Mouse (Mus musculus) thymus, postnatal 14 days (tissue): ENCODE measurements at regions not wholly inside any gene's neighbourhood (a gene's known extent, or its start where the extent isn't known, plus 50 kb on each side); places are given as distances from the start of the nearest gene placed in this dataset.

Experiments used
- DNase-seq: peaks from one replicate; pipeline ENCODE4 v3.0.0; 2021

- no peak for DNase-seq
These were observed 217.7 kb downstream of the Lrfn2 start for GRCm38 (mm10) chr17:49149896-49150295.

GRCm38 (mm10) chr17:49150971-49151422 is 218.8 kb downstream of the Lrfn2 start:
- no peak for DNase-seq

DNA sequence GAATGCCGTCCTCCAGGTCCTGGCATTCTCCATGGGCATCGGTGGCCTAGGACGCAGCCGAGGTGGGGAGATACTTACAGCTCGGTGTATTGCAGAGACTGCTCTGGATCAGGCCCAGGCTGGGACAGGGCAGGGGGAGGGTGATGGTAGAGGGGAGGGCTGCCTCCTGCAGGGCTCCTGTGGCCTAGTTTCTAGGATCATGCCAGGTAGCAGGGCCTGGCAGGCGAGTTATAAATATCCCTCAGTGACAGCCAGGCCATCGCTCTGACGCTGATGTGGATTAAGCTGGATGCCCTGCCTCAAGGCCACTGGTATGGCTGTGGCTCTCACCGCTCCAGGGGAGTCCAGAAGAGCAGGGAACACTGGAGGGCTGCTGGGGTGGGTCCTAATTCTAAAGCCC is 221.8 kb downstream of the Lrfn2 start:
- no peak for DNase-seq

DNA sequence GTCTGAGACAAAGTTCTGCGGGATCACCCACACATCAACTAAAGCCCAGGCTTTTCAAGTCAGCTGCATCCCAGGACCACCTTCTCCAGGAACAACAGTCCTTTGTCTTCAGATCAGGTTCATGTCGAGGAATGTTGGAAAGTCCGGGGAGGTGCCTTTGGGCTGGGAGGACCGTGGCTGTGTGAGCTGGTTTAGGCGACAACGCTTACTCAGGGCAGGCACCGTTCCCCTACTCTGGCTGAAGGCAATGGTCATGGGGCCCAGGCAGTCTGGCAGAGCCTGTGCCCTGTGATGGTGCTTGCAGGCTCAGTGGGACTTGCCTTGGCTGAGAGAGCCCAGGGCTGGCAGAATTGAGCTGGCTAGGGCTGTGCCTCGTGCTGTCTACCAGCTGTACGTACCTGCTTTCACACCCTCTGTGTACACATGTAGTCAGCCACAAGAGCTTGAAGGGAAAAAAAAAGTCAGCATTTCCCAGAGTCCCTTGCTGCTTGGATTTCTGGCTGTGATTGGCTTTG is 222.9 kb downstream of the Lrfn2 start:
- no peak for DNase-seq

- no peak for DNase-seq
These were observed 225.4 kb downstream of the Lrfn2 start for GRCm38 (mm10) chr17:49157586-49157985.

DNA sequence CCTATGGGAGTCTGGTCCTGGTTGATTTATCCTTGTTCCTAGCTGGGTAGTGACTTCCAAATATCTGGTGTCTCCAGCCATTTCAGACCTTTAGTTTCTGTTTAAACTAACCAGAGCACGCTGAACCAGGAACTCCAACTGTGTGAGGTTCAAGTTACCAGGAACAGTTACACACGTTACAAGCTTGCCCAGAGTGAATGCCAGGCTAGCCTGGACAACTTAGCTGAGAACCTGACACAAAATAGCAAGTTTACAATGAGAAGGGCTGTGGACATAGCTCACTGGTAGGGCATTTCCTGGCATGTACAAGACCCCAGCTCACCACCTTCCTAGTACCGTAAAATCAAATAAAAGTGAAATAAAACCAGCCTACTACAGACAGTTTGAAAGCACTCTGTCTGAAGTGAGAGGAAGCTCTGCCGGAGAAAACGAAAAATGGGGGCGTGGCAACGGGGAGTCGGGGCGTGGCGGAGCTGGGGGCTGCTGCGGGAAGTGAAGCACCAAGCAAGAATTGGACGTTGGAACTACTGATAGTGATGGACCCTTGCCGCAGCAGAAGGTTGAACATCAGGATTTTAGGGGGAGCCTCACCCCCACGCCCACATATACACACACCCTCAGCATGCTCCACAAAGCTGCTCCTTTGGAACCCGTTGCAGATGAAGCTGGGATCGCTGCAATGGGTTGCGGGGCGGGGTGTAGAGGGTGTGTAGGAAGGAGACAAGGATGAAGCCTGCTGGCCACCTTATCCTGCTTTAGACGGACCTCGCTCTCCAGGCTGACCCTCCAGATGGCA is 239.3 kb downstream of the Lrfn2 start:
- peak; percentile 84 for DNase-seq

DNA sequence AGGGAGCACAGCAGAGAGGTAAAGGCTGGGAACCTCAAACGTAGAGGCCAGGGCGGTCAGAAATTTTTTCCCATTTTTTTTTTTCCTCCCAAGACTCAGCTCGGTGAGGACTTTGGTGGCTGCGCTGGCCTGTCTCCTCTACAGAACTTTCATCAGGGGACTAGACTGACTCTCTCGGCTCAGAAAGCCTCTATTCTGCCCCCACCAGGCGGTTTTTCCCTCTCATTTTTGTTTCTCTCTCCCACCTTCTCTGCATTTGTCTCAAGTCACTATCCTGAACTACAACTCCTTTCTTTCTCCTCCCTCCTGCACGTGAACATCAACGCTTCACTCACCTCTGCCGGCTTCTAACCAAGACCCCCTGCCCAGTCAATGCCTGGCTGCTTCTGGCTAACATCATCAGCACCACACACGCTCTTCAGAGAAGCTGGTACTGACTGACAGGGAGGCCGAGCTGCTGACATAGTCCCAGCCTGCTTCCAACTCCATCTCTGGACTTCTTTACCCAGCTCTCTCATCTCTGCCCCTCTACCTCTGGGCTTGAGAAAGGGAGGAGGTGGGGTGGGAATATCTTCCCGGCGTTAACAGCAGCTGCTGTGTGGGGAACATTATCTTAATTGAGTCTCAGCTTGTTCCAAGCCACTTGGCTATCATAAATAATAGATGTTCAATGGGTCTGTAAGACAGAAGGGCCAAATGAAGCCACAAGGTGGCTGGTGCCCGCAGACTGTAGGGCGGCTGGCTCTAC is 240.0 kb downstream of the Lrfn2 start:
- DNase-seq, result peak; percentile 18

- DNase-seq, result peak; percentile 51
These were observed 240.6 kb downstream of the Lrfn2 start for GRCm38 (mm10) chr17:49172800-49173150.

- DNase-seq, result no peak
These were observed 246.0 kb downstream of the Lrfn2 start for GRCm38 (mm10) chr17:49177966-49178731.

DNA sequence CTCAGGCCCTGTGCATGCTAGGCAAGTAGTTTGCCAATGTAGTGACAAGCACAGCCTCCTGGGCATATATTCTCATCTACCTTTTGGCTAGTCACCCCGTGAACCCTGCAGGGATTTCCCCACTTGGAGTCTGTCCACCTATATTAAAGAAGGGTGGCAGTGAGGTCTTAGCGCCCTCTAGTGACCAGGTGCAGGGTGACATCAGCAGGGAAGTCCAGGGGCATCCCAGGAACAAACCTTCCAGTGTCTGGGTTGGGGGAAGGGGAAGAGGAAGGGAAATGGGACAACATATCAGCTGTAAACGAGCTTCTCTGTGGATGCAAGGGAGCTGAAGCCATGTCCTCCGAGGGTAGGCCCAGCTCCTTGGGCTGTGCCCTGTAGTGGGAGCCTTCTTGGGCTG is 245.7 kb upstream of the Mocs1 start:
- DNase-seq, result peak; percentile 51

DNA sequence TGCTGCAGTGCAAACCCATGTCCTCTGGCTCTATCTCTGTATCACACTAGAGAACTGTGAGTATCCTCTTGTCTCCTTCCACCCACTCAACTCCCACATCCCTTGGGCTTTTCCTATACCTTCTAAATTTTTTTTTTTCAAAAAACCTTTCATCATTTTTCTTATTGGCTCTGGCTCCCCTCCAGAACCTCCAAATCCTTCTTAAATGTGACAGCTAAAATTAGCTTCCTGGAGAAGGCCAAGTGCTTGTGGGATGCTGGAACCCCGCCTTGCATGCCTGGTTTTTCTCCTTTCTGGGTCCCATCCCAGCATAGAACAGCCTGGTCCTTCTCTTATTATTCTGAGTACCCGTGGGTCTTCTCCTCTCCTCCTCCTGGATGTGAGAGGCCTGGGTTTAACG is 244.2 kb upstream of the Mocs1 start:
- DNase-seq, result no peak

DNA sequence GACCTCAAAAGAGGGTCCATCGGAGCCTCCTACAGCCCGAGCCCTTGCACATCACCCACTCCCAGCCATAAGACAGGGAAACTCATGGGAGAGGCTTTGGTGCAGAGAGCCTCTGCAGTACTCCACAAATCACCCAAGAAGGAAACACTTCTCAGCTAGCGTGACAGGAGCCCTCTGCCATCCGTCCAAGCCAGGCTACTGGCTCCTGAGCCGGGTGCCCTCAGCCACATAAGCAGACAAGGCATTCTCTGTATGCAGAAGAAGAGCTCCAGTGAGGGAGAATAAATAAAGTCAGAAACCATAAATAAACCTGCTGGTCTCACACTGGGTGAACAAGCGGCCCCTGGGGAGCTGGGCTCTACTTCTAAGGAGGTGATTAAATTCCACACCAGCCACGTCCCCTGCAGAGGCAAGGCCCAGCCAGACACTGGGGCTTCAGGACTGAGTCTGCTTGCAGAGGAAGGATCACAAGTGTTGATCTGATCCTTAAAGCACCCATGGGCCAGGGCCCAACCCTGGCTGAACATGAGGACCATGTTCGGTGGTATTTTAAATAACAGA is 243.0 kb upstream of the Mocs1 start:
- no peak for DNase-seq

- DNase-seq, result peak; percentile 55
These were observed 238.4 kb upstream of the Mocs1 start for GRCm38 (mm10) chr17:49189765-49190164.

- DNase-seq, result no peak
These were observed 237.8 kb upstream of the Mocs1 start for GRCm38 (mm10) chr17:49190337-49190736.

GRCm38 (mm10) chr17:49196046-49196684 is 232.0 kb upstream of the Mocs1 start:
- no peak for DNase-seq

- DNase-seq, result no peak
These were observed 226.7 kb upstream of the Mocs1 start for GRCm38 (mm10) chr17:49201495-49201894.

DNA sequence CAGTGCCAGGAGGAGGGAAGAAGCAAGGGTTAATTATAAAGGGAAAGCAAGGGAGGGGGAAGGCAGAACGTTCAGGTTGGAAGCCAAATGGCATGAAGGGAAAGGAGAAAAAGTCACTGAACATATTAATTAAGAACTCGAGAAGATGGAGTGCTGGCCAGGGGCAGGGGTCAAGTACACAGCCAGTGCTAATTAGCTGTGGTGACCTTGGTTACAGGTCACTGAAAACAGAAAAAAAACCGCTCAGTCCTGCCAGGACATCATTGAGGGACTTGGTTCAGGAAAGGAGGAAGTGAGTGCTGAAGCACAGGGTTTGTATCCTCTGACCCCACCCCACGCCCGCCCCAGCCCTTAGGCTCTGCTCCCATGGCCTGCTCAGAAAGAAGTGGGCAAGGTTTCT is 223.1 kb upstream of the Mocs1 start:
- DNase-seq, result no peak

DNA sequence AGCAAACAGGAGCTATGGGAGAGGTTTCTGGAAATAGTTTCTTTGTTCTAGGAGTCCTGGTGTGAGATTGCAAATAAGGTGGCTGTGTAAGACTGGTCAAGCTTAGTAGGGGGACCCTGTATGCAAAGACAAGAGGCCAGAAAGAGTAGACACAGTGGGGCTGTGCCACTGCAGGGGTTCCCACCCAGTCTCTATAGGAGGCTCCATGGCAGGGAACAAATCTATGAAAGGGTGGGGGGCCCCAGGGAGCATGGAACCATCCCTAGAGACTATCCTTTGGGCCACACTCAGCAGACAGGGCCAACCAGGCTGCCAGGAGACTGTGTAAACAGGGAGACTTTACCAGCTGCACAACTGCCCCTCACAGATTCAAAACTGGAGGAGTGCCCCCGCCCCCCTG is 222.6 kb upstream of the Mocs1 start:
- DNase-seq, result no peak

DNA sequence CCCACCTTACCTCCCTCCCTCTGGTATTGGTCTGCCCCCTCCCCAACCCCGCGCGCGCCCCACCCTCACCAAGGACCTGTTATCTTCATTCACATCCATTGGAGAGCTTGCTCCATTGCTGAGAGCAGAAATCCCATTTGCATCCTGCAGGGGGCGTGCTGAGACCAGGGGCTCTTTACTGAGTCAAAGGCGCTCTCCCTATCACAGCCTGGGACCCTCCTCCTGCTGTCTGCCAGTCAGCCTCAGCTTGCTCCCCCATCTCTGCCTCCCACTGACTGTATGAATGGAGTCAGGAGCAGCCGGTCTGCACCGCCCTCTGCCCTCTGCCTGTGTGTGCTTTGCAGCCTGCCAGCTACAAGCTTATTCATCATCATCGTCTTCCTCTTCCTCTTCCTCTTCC is 221.5 kb upstream of the Mocs1 start:
- no peak for DNase-seq

- DNase-seq, result no peak
These were observed 219.8 kb upstream of the Mocs1 start for GRCm38 (mm10) chr17:49208315-49208820.

DNA sequence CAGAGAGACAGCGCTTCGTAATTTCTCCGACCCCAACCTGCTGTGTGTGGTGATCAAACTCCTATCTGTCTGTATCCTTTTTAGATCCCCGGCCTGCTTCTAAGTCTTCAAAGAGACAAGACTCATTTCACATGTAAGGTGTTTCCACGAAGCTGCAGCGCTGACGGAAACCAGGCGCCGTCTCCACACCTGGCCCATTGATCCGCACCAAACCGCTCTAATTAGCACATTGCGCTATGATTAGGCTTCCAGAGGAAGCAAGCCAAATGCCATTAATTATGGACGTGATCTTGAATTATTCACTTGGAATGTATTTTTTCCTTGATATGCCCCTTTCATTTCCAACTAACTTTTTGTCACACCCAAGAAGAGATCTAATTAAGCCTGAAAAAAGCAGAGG is 215.2 kb upstream of the Mocs1 start:
- no peak for DNase-seq

GRCm38 (mm10) chr17:49215281-49215680 is 212.9 kb upstream of the Mocs1 start:
- DNase-seq, result no peak
